Mouse (Mus musculus) cerebellum, postnatal 25 days (tissue): ENCODE measurements around the gene Hoxb3.
A peak's percentile ranks its signal among the peaks of the same experiment; 100 is the strongest.

Experiments used
- DNase-seq, 2 experiments: peaks; one replicate each; pipeline ENCODE4 v3.0.0; 2021; ENCODE audit warnings: mixed read lengths in 2 of 2

Hoxb3 gene

GRCm38 (mm10) chr11:96341701-96342575 lies 18.8 kb downstream of the Hoxb3 start:
- peak in 1 of 2 experiments; percentile 20 for DNase-seq

GRCm38 (mm10) chr11:96342576-96342930 lies 19.4 kb downstream of the Hoxb3 start:
- no peak for DNase-seq

GRCm38 (mm10) chr11:96343206-96343745 lies 20.1 kb downstream of the Hoxb3 start:
- DNase-seq = no peak

GRCm38 (mm10) chr11:96344061-96344877 lies 21.1 kb downstream of the Hoxb3 start:
- DNase-seq = no peak

GRCm38 (mm10) chr11:96344878-96345159 lies 21.7 kb downstream of the Hoxb3 start:
- no peak for DNase-seq

DNA sequence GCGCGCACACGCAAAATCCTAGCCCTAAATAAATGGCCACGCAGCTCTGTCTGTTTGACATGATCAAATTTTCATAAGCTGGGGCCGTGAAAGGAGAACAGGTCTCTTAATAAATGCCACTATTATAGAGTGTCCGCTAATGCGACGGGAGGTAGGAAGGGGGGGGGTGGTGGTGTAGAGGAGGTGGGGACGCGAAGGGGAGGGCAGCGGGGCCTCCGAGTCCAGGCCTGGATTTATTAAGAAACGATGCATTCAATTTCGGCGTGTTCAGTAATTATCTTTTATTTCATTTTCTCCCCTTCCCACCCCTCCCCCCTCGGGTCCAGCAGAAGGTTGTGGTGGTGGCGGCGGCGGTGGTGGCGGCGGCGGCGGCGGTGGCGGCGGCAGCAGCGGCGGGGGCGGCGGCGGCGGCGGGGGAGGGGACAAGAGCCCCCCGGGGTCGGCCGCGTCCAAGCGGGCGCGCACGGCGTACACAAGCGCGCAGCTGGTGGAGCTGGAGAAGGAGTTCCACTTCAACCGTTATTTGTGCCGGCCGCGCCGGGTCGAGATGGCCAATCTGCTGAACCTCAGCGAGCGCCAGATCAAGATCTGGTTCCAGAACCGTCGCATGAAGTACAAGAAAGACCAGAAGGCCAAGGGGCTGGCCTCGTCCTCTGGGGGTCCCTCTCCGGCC lies 22.2 kb downstream of the Hoxb3 start:
- no peak for DNase-seq

- no peak for DNase-seq
These were observed 23.0 kb downstream of the Hoxb3 start for GRCm38 (mm10) chr11:96345893-96346806.

DNA sequence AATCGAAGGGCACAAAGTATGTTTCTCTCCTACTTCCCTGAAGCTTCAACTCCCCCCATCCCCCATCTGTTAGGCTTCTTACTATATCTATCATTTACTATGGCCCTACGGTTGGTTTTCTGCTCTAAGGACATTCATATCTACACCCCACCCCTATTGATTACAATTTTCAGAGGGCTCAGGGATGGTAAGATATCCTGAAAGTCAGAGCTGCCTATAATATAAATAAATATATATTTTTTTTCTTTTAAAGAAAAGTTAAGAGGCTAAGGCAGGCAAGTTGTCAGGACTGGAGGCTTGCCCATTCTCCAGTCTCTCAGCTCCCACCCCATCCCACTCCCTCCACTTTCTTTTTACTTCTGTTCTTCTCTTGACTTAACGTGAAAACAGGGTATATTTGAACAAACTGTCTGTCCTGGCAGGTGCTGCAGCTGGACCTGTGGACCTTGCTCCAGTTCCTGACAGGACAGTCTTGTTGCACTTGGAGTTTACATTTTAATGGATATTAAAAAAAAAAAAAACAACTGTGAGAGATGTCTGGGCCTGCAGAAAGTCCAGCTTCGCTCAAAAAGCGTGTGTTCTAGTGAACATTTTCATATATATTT lies 23.9 kb downstream of the Hoxb3 start:
- DNase-seq = no peak

- DNase-seq = no peak
These were observed 24.6 kb downstream of the Hoxb3 start for GRCm38 (mm10) chr11:96347717-96348116.

DNA sequence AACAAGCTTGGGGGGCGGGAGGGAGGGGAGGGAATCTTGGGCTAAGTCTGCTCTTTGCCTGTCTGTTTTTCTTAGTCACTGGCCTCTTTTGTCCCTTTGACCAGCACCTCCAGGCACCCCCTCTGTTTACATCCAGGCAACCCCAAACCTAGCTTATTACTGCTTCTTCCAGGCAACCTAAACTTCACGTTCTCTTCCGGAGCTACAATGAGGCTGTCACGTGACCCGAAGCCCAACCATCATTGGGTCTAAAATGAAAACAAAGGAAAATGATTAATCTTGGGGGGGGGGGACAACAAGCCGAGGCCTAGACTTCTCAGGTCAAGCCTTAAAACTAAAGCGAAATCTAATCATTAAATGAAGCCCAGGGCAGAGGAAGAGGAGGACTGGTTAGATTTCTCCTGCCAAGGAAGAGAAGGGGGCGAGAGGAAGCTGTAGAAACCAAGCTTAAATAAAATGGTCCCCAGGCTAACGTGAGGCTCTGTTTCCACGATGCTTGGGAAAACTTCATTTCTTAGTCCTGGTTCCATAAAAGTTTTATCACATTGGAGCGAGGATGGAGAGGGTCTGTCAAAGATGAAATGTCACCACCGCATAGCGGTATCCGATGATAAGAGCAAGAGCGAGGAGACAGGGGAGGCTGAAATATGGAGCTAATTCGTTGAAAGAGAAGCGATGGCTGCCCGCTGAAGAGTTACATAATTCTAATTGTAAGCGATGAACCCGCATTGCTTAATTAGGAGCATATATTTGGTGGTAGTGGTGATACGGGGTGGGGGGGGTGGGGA lies 25.2 kb downstream of the Hoxb3 start:
- DNase-seq = no peak

GRCm38 (mm10) chr11:96348988-96349387 lies 25.9 kb downstream of the Hoxb3 start:
- no peak for DNase-seq

- no peak for DNase-seq
These were observed 26.6 kb downstream of the Hoxb3 start for GRCm38 (mm10) chr11:96349491-96350340.

DNA sequence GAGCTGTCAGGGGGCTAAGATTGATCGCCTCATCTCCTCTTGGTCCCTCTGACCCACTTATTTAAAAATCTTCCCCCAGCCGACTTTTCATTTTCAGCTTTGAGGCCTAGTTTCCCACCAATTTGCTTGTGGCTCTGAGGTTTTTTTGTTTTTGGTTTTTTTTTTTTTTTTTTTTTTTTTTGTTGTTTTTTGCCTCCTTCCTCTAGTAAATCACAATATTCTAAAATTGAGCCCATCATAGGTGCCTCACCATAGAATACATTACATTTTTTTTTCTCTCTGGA lies 27.2 kb downstream of the Hoxb3 start, which contains the start of gene Hoxb2:
Gene Hoxb2, plus strand, starts transcription at position 185 of the 284 bp plus-strand sequence.
- no peak for DNase-seq

- no peak for DNase-seq
These were observed 27.7 kb downstream of the Hoxb3 start for GRCm38 (mm10) chr11:96350791-96351190.

- DNase-seq = no peak
These were observed 28.2 kb downstream of the Hoxb3 start for GRCm38 (mm10) chr11:96351312-96351711.

DNA sequence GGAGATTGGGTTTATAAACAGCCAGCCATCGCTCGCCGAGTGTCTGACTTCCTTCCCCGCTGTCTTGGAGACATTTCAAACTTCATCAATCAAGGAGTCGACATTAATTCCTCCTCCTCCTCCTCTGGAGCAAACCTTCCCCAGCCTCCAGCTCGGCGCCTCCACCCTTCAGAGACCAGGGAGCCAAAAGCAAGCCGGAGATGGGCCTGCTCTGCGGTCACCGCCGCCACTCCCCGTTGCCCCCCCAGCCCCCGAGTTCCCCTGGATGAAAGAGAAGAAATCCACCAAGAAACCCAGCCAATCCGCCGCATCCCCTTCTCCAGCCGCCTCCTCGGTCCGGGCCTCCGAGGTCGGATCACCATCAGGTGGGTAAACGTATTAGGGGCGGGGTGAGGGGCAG lies 28.7 kb downstream of the Hoxb3 start:
- no peak for DNase-seq

DNA sequence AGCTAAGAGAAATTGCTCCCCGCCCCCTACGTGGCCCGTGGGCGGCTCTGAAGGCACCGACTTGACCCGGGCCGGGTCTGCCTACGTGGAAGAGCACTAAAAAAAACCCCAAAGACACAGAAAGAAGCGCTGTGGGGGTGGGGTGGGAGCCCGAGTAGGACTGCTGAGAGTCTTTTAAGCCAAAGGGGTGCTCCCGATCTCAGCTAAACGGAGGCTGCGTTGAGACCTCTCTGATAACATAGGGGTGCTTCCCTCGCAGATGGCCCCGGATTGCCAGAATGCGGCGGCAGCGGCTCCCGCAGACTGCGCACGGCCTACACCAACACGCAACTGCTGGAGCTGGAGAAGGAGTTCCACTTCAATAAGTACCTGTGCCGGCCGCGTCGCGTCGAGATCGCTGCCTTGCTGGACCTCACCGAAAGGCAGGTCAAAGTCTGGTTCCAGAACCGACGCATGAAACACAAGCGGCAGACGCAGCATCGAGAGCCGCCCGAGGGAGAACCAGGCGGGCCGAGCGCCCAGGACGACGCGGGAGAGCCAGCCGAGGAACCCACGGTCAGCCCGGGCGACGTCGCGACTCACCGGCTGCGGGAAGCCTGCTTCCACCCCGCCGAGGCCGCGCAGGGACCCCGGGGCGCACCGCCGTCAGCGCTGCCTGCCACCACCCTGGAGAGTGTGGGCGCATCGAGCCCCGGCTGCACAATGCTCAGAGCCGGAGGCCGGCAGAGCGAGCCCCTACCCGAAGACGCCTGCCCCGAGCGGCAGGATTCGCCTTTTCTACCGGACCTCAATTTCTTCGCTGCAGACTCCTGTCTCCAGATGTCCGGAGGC lies 29.8 kb downstream of the Hoxb3 start:
- DNase-seq = no peak

GRCm38 (mm10) chr11:96353522-96353841 lies 30.4 kb downstream of the Hoxb3 start:
- peak in 1 of 2 experiments; percentile 33 for DNase-seq

DNA sequence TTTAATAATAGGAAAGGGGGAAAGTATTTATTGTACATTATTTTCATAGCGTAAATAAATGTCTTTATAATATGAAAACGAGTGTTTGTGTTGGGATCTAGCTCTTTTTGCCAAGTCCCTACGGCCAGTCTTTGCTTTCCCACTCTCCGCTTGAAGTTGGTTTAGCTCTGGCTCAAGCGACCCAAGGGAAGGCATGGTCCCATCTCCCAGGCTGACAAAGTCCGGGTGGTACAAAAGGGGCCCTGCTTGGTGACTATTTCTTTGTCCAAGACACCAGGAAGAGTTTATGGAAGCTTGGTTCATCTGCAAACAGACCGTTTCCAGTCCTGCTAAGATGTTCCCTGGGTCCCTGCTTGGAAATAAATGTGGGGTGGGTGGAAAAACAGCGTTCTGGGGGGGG lies 30.8 kb downstream of the Hoxb3 start:
- no peak for DNase-seq
